Mouse (Mus musculus) liver, postnatal 0 days (tissue): ENCODE measurements at regions not wholly inside any gene's neighbourhood (a gene's known extent, or its start where the extent isn't known, plus 50 kb on each side); places are given as distances from the start of the nearest gene placed in this dataset.

Experiments used
- CTCF ChIP-seq: sonication (generic); IDR thresholded peaks from 2 replicates; pipeline ENCODE4 v1.5.1; 2016; ENCODE audit warnings: antibody characterized with exemption, low read depth
- EP300 ChIP-seq: IDR thresholded peaks from 2 replicates; pipeline ENCODE4 v1.6.1; 2016; ENCODE audit warnings: antibody characterized with exemption, low read depth, mild to moderate bottlenecking

DNA sequence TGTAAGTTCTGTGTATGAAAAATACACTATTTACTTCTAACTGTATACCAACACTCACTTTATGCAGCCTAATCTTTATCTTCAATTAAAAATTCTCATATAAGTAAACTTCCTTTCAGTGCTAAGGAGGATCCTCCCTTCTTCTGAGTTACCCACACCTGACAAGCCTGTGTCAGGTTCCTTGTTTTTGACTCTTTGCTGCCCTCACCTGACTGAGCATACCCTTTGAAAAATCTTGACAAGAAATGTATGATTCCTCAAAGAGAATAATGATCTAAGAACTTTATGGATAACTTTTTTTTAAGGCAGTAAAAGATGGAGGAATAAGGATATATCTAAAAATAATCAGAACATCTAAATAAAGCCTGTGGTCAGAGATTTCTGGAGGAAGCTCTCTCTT lies 550.9 kb upstream of the Pabpc4l start:
- TF ChIP-seq CTCF = no peak
- no peak for TF ChIP-seq EP300
